Mouse (Mus musculus): ENCODE data around the gene Tssc4.

- no peak for TF ChIP-seq CTCF (IDR thresholded peaks at IDR 0.05; ENCODE audit: low read depth)
- no peak for TF ChIP-seq EP300 (IDR thresholded peaks at IDR 0.05; ENCODE audit: low read depth)
These were observed 8.3 kb downstream of the Tssc4 start for GRCm38 (mm10) chr7:143077351-143077750.

All from heart, postnatal 0 days (tissue).